Mouse (Mus musculus) regulatory T cell (primary cell): ENCODE data around the gene Lrrtm1.

Experiments used
- in situ Hi-C: fragments of 300-600 bp; cut with MboI, MseI; formaldehyde crosslinking; loops from one replicate; pipeline ENCODE4 v1.15.1; 2025; ENCODE audit warnings: high pct_unique_total_duplicates

The Lrrtm1 gene

GRCm38 (mm10) chr6:77242601-77243406 lies at the start of gene Lrrtm1:
Gene Lrrtm1 (plus strand): TSS chr6:77242689.
- in situ Hi-C loops: no loop called here

- in situ Hi-C loops: no loop called here
Measured at GRCm38 (mm10) chr6:77196650-77197049, 45.8 kb upstream of the Lrrtm1 start.

- in situ Hi-C loops: no loop called here
Measured at GRCm38 (mm10) chr6:77199375-77199774, 43.1 kb upstream of the Lrrtm1 start.

GRCm38 (mm10) chr6:77209183-77209582 lies 33.3 kb upstream of the Lrrtm1 start:
- in situ Hi-C loops: no loop called here

- in situ Hi-C loops: no loop called here
Measured at GRCm38 (mm10) chr6:77209929-77210328, 32.6 kb upstream of the Lrrtm1 start.

- in situ Hi-C loops: no loop called here
Measured at GRCm38 (mm10) chr6:77213757-77214409, 28.6 kb upstream of the Lrrtm1 start.

GRCm38 (mm10) chr6:77215322-77215721 lies 27.2 kb upstream of the Lrrtm1 start:
- in situ Hi-C loops: no loop called here

GRCm38 (mm10) chr6:77218875-77219274 lies 23.6 kb upstream of the Lrrtm1 start:
- in situ Hi-C loops: no loop called here

GRCm38 (mm10) chr6:77220776-77221175 lies 21.7 kb upstream of the Lrrtm1 start:
- in situ Hi-C loops: no loop called here

GRCm38 (mm10) chr6:77222849-77223638 lies 19.4 kb upstream of the Lrrtm1 start:
- in situ Hi-C loops: no loop called here

GRCm38 (mm10) chr6:77240426-77240825 lies 2.1 kb upstream of the Lrrtm1 start:
- in situ Hi-C loops: no loop called here

GRCm38 (mm10) chr6:77243541-77244231 lies 1.2 kb downstream of the Lrrtm1 start:
- in situ Hi-C loops: no loop called here

- in situ Hi-C loops: no loop called here
Measured at GRCm38 (mm10) chr6:77253480-77253879, 11.0 kb downstream of the Lrrtm1 start.

GRCm38 (mm10) chr6:77256348-77256747 lies 13.9 kb downstream of the Lrrtm1 start:
- in situ Hi-C loops: no loop called here

GRCm38 (mm10) chr6:77257358-77258105 lies 15.0 kb downstream of the Lrrtm1 start:
- in situ Hi-C loops: no loop called here

GRCm38 (mm10) chr6:77265163-77265562 lies 22.7 kb downstream of the Lrrtm1 start:
- in situ Hi-C loops: no loop called here

- in situ Hi-C loops: no loop called here
Measured at GRCm38 (mm10) chr6:77278794-77279193, 36.3 kb downstream of the Lrrtm1 start.

- in situ Hi-C loops: no loop called here
Measured at GRCm38 (mm10) chr6:77286317-77286716, 43.8 kb downstream of the Lrrtm1 start.

GRCm38 (mm10) chr6:77288402-77288801 lies 45.9 kb downstream of the Lrrtm1 start:
- in situ Hi-C loops: no loop called here

- in situ Hi-C loops: no loop called here
Measured at GRCm38 (mm10) chr6:77291415-77291814, 48.9 kb downstream of the Lrrtm1 start.

GRCm38 (mm10) chr6:77301305-77301704 lies 58.8 kb downstream of the Lrrtm1 start:
- in situ Hi-C loops: no loop called here
